Mouse (Mus musculus) adrenal gland, postnatal 14 days (tissue): ENCODE results near the gene Tubb4a. TPM values are rescaled to one million over a fixed set of nuclear protein-coding genes. Genes with fewer than 3 reads are reported as not detected.
"Not testable (repeated sequence)": the region's sequence is repeated elsewhere in the genome, so short reads cannot be mapped to it uniquely, and the experiment has no call there.

Source experiments
- DNase-seq: peaks from one replicate; pipeline ENCODE4 v3.0.0; 2021; ENCODE audit warnings: mixed read lengths
- long read RNA-seq, 2 experiments: library from polyadenylated mRNA; stranded (forward); transcript quantifications; one replicate each; pipeline ENCODE4 v2.0.0; 2021
- total RNA-seq: library from RNA; stranded (reverse); gene quantifications from 2 replicates; pipeline ENCODE4 v1.2.3, GENCODE M21; 2021

Gene Tubb4a
- 6.4 and 12.3 TPM in 2 replicates for total RNA-seq
- long read RNA-seq, experiment 1, transcript Tubb4a-201 (4 exons, 2,228 nt), result major isoform, 8 of 9 reads
- long read RNA-seq, experiment 1, partial matches to known transcripts, result 0 of 9 reads
- long read RNA-seq, experiment 1, other reads (novel, unspliced or antisense), result 1 of 9 reads
- long read RNA-seq, experiment 2, transcript Tubb4a-201 (4 exons, 2,228 nt), result major isoform, 9 of 9 reads
- long read RNA-seq, experiment 2, partial matches to known transcripts, result 0 of 9 reads
- long read RNA-seq, experiment 2, other reads (novel, unspliced or antisense), result 0 of 9 reads

DNA sequence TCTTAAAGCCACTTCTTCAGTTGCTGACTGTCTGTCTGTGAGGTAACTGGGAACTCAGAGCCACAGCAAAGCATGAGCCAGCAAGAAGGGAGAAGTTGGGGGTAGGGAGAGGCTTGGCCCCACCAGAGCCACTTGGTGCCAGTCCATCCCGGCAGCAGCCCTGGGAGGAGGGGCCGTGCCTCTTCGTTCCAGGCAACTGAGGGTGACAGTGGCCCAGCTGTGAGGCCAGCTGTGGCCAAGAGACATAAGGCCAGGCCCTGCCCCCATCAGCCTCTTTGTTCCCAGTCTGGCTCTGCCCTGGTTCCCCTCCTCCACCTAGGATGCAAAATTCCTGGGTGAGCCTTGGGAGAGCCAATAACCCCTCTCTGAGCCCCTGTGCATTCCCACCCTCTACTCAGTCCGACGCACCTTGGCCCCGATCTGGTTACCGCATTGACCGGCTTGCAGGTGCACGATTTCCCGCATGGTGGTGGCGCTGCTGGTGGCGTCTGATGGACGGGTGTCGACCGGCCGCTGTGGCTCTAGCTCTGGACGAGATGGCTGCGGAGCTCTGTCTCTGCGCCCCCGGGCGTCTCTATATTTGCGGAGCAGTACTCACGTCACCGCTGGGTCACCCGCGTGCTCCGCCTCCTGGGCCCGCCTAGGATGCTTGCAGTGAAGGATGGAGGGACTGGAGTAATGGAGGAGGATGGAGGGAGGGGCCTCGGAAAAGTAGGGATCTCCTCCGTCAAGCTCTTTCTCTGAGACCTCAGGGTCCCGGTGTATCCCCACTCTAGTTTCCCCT lies at the start of gene Tubb4a:
Gene Tubb4a, minus strand, starts transcription at position 734 of the 784 bp plus-strand sequence.
- peak; percentile 39 for DNase-seq

DNA sequence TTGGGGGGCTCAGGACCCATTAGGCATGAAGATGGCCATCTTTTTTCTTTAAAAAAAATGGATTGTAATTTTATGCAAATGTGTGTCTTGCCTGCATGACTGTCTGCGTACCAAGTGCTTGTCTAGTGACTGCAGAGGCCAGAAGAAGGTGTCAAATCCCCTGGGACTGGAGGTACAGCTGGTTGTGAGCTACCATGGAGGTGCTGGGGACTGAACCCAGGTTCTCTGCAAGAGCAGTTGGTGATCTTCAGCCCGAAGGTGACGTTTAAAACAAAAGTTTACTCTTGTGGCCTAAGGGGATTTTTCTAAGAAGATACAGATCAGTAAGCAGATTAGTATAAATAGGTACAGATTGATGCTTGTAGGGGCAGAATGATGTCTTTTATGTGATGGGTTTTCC lies 48.1 kb upstream of the Tubb4a start:
- no peak for DNase-seq

DNA sequence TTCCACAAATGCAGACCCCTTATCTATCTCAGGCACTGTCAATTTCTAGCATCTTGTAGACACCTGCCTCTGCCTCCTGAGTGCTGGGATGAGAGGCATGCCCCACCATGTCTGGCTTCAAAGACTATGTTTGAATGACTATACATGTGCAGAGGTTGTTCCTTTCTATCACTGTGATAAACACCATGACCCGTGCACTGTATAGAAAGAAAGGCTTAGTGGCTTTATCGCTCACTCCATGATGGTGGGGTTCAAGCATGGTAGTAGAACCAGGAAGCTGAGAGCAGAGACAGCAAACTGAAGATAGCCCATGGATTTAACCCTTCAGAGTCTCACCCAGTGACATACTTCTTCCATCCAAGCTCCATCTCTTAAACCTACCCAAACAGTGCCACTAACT lies 47.1 kb upstream of the Tubb4a start:
- no peak for DNase-seq

DNA sequence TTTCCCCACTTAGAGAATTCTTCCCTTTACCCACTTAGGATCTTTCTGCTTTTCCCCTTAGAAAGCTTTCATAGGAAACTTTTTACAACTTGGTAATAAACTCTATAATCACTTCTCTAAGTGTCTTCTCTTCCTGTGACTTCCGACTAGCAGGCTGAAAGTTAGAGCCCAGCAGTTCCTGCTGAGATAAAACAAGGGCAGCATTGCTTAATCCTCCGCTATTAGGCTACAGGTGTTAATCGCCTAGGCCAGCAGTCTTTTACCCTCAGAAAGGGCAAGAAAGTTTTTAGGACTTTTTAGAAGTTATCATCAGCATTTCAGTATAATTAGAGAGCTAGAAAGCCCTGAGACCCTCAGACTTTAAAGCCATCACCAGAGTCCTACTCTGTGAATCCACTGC lies 46.4 kb upstream of the Tubb4a start:
- DNase-seq, result not testable (repeated sequence)

DNA sequence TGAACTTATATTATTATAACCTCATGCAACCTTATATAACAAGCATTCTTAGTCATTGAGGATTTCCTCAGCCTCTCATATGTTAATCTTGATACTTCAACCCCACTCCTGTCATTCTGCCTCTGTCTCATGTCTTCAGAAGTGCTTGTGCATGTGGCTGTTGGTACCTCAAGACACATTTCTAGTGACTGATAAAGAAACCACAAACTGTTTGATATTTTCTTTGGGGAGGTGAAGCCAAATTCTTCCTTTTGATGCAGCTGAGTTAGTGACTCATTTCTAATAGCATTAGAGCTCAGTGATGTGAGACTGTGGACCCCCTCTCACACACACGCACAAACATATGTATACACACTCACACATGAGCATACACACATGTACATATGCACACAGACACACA lies 44.2 kb upstream of the Tubb4a start:
- no peak for DNase-seq

DNA sequence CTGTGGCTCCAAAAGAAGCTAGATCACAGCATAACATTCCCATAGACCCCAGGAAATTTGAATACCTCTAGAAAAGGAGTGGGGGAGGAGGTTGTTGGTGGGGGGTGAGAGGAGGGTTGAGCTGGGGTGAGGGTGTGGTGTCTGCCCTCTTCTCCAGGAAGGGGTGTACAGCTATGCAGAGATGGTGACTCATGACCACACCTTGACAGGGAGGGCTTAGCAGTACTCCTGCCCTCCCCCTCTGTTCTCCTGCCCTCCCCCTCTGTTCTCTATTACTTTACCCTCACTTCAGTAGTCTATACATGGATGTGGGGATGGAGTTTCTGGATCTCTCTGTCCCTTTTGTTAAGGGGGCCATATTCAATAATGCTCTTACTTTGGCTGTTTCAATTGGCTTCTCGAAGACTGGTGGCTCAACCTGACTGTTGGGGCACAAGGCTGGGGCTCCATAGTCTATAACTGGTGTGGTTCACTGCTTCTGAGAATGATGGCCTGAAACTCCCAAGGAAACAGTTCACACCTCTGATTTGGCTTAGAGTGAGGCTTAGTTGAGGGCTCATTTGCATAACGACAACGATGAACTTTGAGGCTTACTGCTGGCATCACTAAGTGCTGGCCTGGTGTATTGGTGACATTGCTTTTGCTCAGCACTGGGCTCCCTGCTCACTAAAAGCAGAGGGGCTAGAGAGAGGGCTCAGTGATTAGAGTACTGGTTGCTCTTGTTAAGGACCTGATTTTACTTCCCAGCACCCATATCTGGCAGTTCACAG lies 38.5 kb upstream of the Tubb4a start:
- DNase-seq, result no peak

DNA sequence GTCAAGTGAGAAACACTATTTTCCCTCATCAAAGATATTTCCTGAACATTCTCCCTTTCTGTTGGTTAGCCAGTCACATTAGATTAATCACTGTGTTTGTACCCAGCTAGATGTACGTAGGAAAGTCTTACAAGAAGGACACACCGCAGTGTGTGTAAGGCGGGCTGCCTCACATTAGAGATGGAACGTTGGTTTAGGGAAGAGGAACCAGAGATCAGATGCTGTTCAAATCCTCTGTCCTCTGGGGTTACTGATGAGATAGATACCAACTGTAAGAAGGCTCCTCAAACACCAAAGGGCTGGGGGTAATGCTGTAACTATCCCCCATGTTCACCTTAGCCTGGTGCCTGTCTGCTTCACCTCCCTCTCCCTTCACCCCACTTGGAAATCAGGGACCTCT lies 37.2 kb upstream of the Tubb4a start:
- no peak for DNase-seq

DNA sequence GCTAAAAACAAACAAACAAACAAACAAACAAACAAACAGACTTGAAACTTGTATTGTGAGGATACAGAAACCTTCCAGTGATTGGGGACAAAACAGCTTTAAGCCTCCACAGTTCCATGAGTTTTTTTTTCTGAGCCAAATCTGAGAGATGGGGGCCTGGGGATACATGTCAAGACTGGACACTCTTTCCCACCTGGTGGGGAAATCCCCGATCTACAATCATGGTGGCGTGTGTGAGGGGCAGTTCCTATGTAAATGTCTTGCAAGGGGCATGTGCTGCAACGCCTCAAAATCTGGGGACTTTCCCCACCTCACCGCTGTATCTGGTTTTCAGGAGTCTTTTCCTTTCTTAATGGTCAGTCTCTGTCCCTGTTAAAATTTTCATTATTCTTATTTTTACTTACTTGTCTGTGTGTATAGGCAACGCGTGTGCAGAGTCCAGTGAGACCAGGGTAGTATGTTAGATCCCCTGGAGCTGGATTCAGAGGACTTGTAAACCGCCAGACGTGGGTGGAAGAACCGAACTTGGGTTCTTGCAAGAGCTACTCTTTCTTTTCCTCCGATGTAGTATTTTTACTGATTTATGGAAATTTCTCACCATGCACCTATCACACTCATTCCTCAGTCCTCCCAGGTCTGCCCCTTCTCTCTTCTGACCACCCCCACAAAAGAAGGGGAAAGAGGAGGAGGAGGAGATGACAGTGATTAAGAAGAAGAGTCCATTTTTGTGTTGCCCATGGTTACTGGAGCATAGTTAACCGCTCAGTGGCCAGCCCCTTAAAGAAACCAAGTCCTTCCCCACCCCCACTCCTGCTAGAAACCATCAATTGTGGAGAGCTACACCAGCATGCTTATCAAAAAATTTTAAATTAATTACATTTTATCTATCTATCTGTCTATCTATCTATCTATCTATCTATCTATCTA lies 35.9 kb upstream of the Tubb4a start:
- DNase-seq, result no peak

DNA sequence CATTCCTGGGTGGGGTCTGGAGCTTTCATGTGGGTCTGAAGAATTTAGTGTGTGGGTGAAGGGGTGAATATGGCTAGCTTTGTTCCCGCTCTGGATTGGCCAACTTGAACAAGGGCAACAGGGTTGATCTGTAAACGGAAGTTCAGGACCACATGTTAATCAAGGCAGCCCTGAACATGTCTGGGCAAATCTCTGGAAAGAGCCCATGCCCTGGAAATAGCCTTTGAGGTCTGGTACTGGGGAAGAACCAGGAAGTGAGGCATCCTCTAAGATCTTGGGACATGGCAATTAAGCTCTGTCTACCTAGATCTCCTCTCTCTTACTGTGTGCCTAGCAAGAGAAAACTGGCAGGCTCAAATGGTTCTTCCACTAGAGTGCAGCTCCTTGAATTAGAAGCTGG lies 34.3 kb upstream of the Tubb4a start:
- DNase-seq, result no peak

DNA sequence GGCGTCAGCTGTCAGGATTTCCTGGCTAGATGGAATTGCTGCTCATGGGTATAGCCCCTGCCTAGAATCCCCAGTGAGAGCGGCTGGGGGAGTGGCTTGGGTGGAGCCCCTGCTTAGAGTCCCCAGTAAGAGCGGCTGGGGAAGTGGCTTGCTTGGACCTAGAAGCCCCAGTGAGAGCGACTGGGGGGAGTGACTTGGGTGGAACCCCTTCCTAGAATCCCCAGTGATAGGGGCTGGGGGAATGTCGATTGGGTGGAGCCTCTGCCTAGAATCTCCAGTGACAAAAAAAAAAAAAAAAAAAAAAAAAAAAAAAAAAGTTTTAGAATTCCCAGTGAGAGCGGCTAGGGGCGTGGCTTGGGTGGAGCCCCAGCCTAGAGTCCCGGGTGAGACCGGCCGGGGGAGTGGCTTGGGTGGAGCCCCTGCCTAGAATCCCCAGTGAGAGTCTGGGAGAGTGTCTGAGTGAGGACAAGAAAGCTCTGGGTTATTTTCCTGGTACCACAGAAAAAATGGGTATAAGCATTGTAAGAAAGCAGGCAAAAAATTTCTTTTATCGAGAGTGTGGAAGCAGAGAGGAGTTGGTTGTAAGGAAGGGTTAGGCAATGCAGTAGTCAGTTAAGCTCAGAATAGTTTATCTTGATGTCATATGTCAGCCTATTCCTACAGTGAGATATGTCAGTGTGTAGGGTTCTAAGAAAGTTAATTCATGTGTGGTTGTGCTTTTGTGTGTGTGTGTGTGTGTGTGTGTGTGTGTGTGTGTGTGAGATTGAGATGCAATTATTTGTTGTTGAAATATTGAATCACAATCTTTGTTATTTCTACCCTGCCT lies 31.2 kb upstream of the Tubb4a start:
- DNase-seq, result peak; percentile 53

DNA sequence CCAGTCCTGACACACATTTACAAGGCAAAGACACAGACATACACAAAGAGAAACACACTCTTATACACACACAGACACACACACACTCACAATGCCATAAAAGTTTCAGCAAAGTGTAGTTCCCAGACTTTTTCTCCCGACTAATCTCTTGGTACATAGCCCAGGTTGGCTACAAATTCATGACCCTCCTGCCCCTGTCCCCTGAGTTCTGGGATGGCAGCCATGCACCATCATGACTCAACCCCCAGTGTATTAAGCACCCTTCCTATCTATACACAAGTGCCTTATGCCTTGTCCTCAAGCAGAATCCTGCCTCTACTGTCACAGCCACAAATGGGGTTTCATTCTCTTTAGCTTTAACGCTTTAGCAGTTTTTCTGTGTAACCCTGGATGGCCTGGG lies 29.2 kb upstream of the Tubb4a start:
- DNase-seq, result no peak

DNA sequence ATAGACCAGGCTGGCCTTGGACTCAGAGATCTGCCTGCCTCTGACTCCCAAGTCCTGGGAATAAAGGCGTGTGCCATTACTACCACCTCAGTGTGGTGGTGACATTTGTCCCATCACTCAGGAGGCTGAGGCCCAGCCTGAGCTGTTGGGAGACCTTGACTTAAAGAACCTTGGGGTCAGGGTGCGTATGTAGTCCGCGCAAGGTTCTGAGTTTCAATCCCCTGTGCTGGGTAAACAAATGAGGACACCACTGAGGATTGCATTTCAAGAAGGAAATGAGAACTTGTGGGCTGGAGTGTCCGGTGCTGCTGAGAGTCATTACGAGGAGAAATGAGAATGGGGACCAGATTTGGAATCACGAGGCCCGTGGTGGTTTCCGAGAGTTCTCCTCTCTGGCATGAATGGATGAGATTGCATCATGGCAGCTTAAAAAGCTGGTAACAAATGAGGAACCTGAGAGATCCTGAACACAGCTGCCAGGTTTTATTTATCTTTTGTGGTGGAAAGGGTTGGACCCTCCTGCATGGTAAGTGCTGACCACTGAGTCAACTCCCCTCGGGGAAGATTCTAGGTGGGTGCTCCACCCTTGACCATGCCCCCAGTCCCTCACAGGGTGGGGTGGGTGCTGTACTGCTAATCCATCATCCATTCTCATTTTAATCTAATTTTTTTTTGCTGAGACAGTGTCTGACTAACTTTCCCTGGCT lies 25.3 kb upstream of the Tubb4a start:
- DNase-seq, result no peak

DNA sequence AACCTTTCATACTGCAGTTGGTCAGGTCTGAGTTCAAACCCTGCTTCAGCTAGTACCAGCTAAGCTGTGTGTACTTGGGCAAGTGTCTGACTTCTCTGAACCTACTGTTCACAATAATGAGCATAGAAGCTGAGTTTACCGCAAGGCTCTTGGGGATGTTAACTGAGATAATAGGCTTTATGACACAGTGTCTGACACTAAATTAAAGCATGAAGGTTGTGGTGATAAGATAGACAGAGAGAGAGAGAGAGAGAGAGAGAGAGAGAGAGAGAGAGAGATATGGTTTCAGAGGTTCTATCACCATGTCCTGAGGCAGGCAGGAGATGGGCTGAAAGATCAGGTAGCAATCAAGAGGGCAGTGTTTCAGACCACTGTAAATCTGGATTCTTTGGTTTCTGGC lies 22.4 kb upstream of the Tubb4a start:
- no peak for DNase-seq

DNA sequence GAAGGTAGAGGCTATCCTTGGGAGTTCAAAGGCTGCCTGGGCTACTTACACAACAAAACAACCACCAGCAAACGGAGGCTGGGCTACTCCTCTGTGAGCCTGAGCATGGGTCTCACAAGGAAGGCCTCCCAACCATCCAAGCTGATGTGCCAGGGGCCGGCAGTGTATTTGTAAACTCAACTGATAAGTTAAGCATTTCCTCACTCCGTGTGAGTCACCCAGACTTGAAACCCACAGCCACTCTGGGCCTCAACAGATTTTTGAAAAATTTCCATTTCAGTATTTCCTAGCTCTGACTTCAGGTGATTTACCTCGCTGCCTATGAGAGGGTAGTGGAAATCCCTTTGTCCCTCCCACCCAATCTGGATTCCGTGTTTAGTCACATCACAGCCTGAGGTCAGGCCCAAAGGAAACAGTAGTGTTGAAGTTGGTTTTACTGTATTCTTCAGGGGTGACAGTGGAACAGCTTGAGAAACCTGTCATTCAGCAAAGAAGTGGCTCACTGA lies 21.1 kb upstream of the Tubb4a start:
- DNase-seq, result peak; percentile 13

DNA sequence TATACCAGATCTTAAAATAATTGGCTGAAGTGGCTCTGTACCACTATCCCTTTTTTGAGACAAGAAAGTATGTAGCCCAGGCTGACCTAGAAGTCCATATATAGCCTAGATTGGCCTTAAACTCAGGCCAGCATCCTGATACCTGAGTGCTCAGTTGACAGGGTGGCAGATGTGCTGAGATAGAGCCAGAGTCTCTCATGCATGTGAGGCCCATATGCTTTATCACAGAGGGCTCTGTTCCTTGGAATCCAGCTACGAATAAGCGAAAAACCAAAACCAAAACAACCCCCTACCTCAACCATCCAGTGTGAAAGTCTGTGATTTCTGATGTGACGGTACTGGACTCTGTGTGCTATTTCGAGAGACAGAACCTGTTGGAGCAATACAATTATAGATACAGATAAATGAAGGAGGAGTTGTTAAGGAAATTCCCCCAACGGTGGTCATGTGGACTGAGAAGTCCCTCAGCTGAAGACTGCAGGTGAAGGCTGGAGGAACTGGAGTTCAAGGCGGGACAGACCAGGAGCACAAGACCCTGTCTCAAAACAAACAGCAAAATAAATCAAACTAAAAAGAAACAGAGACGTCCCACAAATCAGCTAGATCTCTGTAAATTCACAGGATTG lies 20.6 kb upstream of the Tubb4a start:
- DNase-seq, result no peak

DNA sequence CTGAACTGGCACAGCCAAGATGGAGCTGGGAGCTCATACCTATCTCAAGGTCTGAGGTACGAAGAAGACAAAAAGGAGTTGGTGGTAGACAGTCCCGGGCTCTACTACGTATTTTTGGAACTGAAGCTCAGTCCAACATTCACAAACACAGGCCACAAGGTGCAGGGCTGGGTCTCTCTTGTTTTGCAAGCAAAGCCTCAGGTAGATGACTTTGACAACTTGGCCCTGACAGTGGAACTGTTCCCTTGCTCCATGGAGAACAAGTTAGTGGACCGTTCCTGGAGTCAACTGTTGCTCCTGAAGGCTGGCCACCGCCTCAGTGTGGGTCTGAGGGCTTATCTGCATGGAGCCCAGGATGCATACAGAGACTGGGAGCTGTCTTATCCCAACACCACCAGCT lies 19.5 kb upstream of the Tubb4a start:
- no peak for DNase-seq

DNA sequence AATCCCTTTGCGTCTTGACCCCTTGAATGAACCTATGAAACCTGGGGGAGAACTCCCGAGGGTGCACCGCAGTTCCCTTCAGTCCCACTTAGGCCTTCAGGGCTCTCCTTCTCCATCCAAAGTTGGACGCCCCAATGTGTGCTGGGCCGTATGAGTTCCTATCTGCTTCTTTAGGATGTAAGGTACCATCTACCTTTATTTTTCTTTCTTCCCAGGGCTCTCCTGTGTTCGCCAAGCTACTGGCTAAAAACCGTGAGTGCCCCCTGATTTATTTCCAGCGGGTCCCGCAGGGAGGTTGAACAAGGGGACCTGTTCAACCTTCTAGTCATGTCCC lies 18.4 kb upstream of the Tubb4a start:
- no peak for DNase-seq

DNA sequence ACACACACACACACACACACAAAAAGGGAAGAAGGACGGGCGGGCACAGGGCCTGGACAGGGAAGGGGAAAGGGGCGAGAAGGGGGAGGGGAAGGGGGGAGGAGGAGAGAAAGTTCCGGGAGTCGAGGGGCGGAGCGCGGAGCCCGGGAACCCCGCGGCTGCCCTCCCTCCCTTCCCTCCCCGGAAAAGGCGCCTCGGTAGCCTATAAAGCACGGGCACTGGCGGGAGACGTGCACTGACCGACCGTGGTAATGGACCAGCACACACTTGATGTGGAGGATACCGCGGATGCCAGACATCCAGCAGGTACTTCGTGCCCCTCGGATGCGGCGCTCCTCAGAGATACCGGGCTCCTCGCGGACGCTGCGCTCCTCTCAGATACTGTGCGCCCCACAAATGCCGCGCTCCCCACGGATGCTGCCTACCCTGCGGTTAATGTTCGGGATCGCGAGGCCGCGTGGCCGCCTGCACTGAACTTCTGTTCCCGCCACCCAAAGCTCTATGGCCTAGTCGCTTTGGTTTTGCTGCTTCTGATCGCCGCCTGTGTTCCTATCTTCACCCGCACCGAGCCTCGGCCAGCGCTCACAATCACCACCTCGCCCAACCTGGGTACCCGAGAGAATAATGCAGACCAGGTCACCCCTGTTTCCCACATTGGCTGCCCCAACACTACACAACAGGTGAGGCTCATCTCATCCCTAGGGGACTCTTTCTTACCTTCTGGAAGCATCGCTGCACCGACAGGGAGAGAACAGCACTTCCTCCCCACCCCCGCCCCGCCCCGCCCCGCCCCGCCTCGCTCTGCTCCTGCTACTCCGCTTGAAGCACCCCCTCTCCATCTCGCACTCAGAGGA lies 17.8 kb upstream of the Tubb4a start, which contains the start of gene Tnfsf9:
Gene Tnfsf9, plus strand, starts transcription at position 145 of the 854 bp plus-strand sequence.
- DNase-seq, result peak; percentile 13

DNA sequence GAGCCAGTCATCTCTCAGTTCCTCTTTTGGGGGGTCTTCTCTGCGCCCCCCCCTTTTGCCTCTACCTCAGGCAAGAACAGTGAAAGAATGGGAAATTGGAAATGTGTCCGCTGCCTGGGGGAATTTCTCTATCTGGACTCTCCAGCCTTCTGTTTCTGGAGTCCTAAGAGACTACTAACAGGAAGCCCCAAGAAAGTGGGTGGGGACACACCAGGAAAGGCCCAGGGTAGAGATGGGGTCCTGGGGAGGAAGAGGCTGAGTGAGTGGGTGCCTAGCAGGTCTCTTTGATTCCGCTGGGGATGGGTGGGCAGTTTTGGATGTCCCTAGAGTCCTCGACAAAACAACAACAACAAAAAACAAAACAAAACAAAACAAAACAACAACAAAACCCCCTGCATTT lies 16.9 kb upstream of the Tubb4a start:
- DNase-seq, result no peak
